Mouse (Mus musculus) kidney, embryonic 15.5 days (tissue): ENCODE data around the gene Gm45261. TPM values are rescaled to one million over a fixed set of nuclear protein-coding genes. Genes with fewer than 3 reads are reported as not detected.

Experiments
- ATAC-seq: fragments of 200-750 bp; cut with Nextera tagmentation; replicated peaks from 2 replicates; pipeline ENCODE4 v1.8.0; 2017; ENCODE audit warnings: moderate TSS enrichment; ENCODE audit not compliant: low FRiP score
- H3K27ac ChIP-seq: fragments of 300-500 bp; sonication (generic); 2 replicates; pipeline ENCODE4 v1.5.1; 2015; ENCODE audit warnings: mild to moderate bottlenecking, inconsistent platforms
- H3K27me3 ChIP-seq: fragments of 300-500 bp; sonication (generic); 2 replicates; pipeline ENCODE4 v1.6.1; 2015; ENCODE audit warnings: inconsistent platforms
- H3K36me3 ChIP-seq: fragments of 300-500 bp; sonication (generic); 2 replicates; pipeline ENCODE4 v1.6.1; 2015; ENCODE audit warnings: inconsistent platforms
- H3K4me1 ChIP-seq: fragments of 300-500 bp; sonication (generic); 2 replicates; pipeline ENCODE4 v1.6.1; 2015; ENCODE audit warnings: inconsistent platforms
- H3K4me2 ChIP-seq: fragments of 300-500 bp; sonication (generic); 2 replicates; pipeline ENCODE4 v1.6.1; 2015; ENCODE audit warnings: moderate library complexity, mild to moderate bottlenecking, inconsistent platforms
- H3K4me3 ChIP-seq: fragments of 300-500 bp; sonication (generic); replicated peaks from 2 replicates; pipeline ENCODE4 v1.5.1; 2015; ENCODE audit warnings: mild to moderate bottlenecking, inconsistent platforms
- H3K9ac ChIP-seq: fragments of 300-500 bp; sonication (generic); 2 replicates; pipeline ENCODE4 v1.6.1; 2015; ENCODE audit warnings: mild to moderate bottlenecking, inconsistent platforms
- H3K9me3 ChIP-seq: fragments of 300-500 bp; sonication (generic); replicated peaks from 2 replicates; pipeline ENCODE4 v1.6.1; 2016; ENCODE audit warnings: inconsistent platforms
- WGBS: fragments of 180-500 bp; shearing (Covaris S2); methylation state at CpG from one replicate; pipeline ENCODE4 v1.1.7; 2015; ENCODE audit warnings: mixed read lengths; 5-methylcytosine and 5-hydroxymethylcytosine counted together
- polyA plus RNA-seq: library from polyadenylated mRNA; unstranded; fragments of >200 nt; fragmentation: Nextera tagmentation; extraction: Ambion mirVana; gene quantifications from 2 replicates; pipeline ENCODE4 v1.2.1, GENCODE M21; 2015

The Gm45261 gene
- polyA plus RNA-seq = not detected in 2 replicates

GRCm38 (mm10) chr1:80461348-80461747 lies at the start of gene Gm45261:
Gene Gm45261, minus strand, starts transcription at chr1:80461448.
- no peak within 1 kb of the TSS for H3K9ac ChIP-seq
- no peak within 1 kb of the TSS for H3K4me2 ChIP-seq
- no peaks in the 10 kb centered on the region for H3K36me3 ChIP-seq
- H3K9me3 ChIP-seq = no peaks in the 10 kb centered on the region
- WGBS = 89% methylated on average over 6 of the region's 6 CpGs
- H3K4me3 ChIP-seq = no peak within 1 kb of the TSS
- H3K4me1 ChIP-seq = no peaks in the 10 kb centered on the region
- ATAC-seq = no peak
- no peak within 1 kb of the TSS for H3K27ac ChIP-seq
- no peaks in the 10 kb centered on the region for H3K27me3 ChIP-seq

GRCm38 (mm10) chr1:80504757-80505156 lies 43.5 kb upstream of the Gm45261 start:
- H3K4me1 ChIP-seq = no peaks in the 10 kb centered on the region
- H3K9ac ChIP-seq = no peak overlapping the region
- H3K9me3 ChIP-seq = no peaks in the 10 kb centered on the region
- H3K27ac ChIP-seq = no peak overlapping the region
- no peak for ATAC-seq
- no peak overlapping the region for H3K4me2 ChIP-seq
- no peaks in the 10 kb centered on the region for H3K27me3 ChIP-seq
- 80% methylated on average over 2 of the region's 2 CpGs for WGBS
- no peak overlapping the region for H3K4me3 ChIP-seq
- H3K36me3 ChIP-seq = no peaks in the 10 kb centered on the region

GRCm38 (mm10) chr1:80504081-80504480 lies 42.8 kb upstream of the Gm45261 start:
- no peak for ATAC-seq
- Histone ChIP-seq H3K27me3 (no peaks in the 10 kb centered on the region), H3K27ac (no peak overlapping the region), H3K4me2 (no peak overlapping the region), H3K9ac (no peak overlapping the region), H3K4me1 (no peaks in the 10 kb centered on the region), H3K9me3 (no peaks in the 10 kb centered on the region), H3K36me3 (no peaks in the 10 kb centered on the region), H3K4me3 (no peak overlapping the region)
- WGBS = 80% methylated on average over 4 of the region's 4 CpGs

GRCm38 (mm10) chr1:80502456-80503165 lies 41.4 kb upstream of the Gm45261 start:
- Histone ChIP-seq H3K4me2 (no peak overlapping the region), H3K36me3 (no peaks in the 10 kb centered on the region), H3K9me3 (no peaks in the 10 kb centered on the region), H3K4me3 (no peak overlapping the region), H3K27ac (no peak overlapping the region), H3K9ac (no peak overlapping the region), H3K27me3 (no peaks in the 10 kb centered on the region), H3K4me1 (no peaks in the 10 kb centered on the region)
- ATAC-seq = no peak
- 68% methylated on average over 9 of the region's 9 CpGs for WGBS

GRCm38 (mm10) chr1:80499264-80499663 lies 38.0 kb upstream of the Gm45261 start:
- H3K36me3 ChIP-seq = no peaks in the 10 kb centered on the region
- no peaks in the 10 kb centered on the region for H3K4me1 ChIP-seq
- H3K27ac ChIP-seq = no peak overlapping the region
- H3K4me3 ChIP-seq = no peak overlapping the region
- H3K4me2 ChIP-seq = no peak overlapping the region
- H3K27me3 ChIP-seq = no peaks in the 10 kb centered on the region
- no peak for ATAC-seq
- WGBS = 74% methylated on average over 7 of the region's 7 CpGs
- H3K9ac ChIP-seq = no peak overlapping the region
- H3K9me3 ChIP-seq = no peaks in the 10 kb centered on the region

- Histone ChIP-seq H3K9ac (no peak overlapping the region), H3K27ac (no peak overlapping the region), H3K4me3 (no peak overlapping the region), H3K4me1 (no peaks in the 10 kb centered on the region), H3K4me2 (no peak overlapping the region), H3K36me3 (no peaks in the 10 kb centered on the region), H3K9me3 (no peaks in the 10 kb centered on the region), H3K27me3 (no peaks in the 10 kb centered on the region)
- 88% methylated on average over 4 of the region's 4 CpGs for WGBS
- ATAC-seq = no peak
Observed at GRCm38 (mm10) chr1:80496360-80496759, 35.1 kb upstream of the Gm45261 start.

GRCm38 (mm10) chr1:80483419-80483818 lies 22.2 kb upstream of the Gm45261 start:
- H3K4me1 ChIP-seq = no peaks in the 10 kb centered on the region
- H3K4me2 ChIP-seq = no peak overlapping the region
- H3K9me3 ChIP-seq = no peaks in the 10 kb centered on the region
- no peaks in the 10 kb centered on the region for H3K27me3 ChIP-seq
- H3K9ac ChIP-seq = no peak overlapping the region
- no peaks in the 10 kb centered on the region for H3K36me3 ChIP-seq
- WGBS = 73% methylated on average over 5 of the region's 5 CpGs
- H3K27ac ChIP-seq = no peak overlapping the region
- H3K4me3 ChIP-seq = no peak overlapping the region
- ATAC-seq = no peak

- WGBS = 61% methylated on average over 1 of the region's 1 CpGs
- no peak overlapping the region for H3K27ac ChIP-seq
- ATAC-seq = no peak
- no peak overlapping the region for H3K4me3 ChIP-seq
- no peaks in the 10 kb centered on the region for H3K9me3 ChIP-seq
- H3K4me1 ChIP-seq = no peaks in the 10 kb centered on the region
- H3K9ac ChIP-seq = no peak overlapping the region
- H3K27me3 ChIP-seq = no peaks in the 10 kb centered on the region
- H3K4me2 ChIP-seq = no peak overlapping the region
- no peaks in the 10 kb centered on the region for H3K36me3 ChIP-seq
Observed at GRCm38 (mm10) chr1:80474942-80475341, 13.7 kb upstream of the Gm45261 start.

- 97% methylated on average over 1 of the region's 1 CpGs for WGBS
- no peaks in the 10 kb centered on the region for H3K27me3 ChIP-seq
- H3K9ac ChIP-seq = no peak overlapping the region
- H3K9me3 ChIP-seq = no peaks in the 10 kb centered on the region
- H3K27ac ChIP-seq = no peak overlapping the region
- no peaks in the 10 kb centered on the region for H3K36me3 ChIP-seq
- no peak overlapping the region for H3K4me2 ChIP-seq
- no peaks in the 10 kb centered on the region for H3K4me1 ChIP-seq
- ATAC-seq = no peak
- H3K4me3 ChIP-seq = no peak overlapping the region
Observed at GRCm38 (mm10) chr1:80472395-80472794, 11.1 kb upstream of the Gm45261 start.

GRCm38 (mm10) chr1:80459923-80460322 lies 1.3 kb downstream of the Gm45261 start:
- no peak for ATAC-seq
- no peaks in the 10 kb centered on the region for H3K9me3 ChIP-seq
- H3K27ac ChIP-seq = no peak overlapping the region
- H3K9ac ChIP-seq = no peak overlapping the region
- no peaks in the 10 kb centered on the region for H3K4me1 ChIP-seq
- WGBS = 93% methylated on average over 1 of the region's 1 CpGs
- H3K36me3 ChIP-seq = no peaks in the 10 kb centered on the region
- H3K27me3 ChIP-seq = no peaks in the 10 kb centered on the region
- H3K4me3 ChIP-seq = no peak overlapping the region
- no peak overlapping the region for H3K4me2 ChIP-seq

GRCm38 (mm10) chr1:80459477-80459876 lies 1.8 kb downstream of the Gm45261 start:
- H3K27me3 ChIP-seq = no peaks in the 10 kb centered on the region
- no peak for ATAC-seq

GRCm38 (mm10) chr1:80453971-80454370 lies 7.3 kb downstream of the Gm45261 start:
- Histone ChIP-seq H3K27ac (no peak overlapping the region), H3K36me3 (no peaks in the 10 kb centered on the region), H3K4me2 (no peak overlapping the region), H3K9me3 (no peaks in the 10 kb centered on the region), H3K9ac (no peak overlapping the region), H3K27me3 (no peaks in the 10 kb centered on the region), H3K4me1 (no peaks in the 10 kb centered on the region), H3K4me3 (no peak overlapping the region)
- 88% methylated on average over 2 of the region's 2 CpGs for WGBS
- ATAC-seq = no peak

More at GRCm38 (mm10) chr1:80459477-80459876, 1.8 kb downstream of the Gm45261 start:
- no peak overlapping the region for H3K9ac ChIP-seq
- H3K36me3 ChIP-seq = no peaks in the 10 kb centered on the region
- H3K4me2 ChIP-seq = no peak overlapping the region
- H3K4me3 ChIP-seq = no peak overlapping the region
- H3K4me1 ChIP-seq = no peaks in the 10 kb centered on the region
- no peak overlapping the region for H3K27ac ChIP-seq
- no peaks in the 10 kb centered on the region for H3K9me3 ChIP-seq
